Comparison of ENCODE assay signal across 9 mouse cellular contexts in the genomic region with DNA sequence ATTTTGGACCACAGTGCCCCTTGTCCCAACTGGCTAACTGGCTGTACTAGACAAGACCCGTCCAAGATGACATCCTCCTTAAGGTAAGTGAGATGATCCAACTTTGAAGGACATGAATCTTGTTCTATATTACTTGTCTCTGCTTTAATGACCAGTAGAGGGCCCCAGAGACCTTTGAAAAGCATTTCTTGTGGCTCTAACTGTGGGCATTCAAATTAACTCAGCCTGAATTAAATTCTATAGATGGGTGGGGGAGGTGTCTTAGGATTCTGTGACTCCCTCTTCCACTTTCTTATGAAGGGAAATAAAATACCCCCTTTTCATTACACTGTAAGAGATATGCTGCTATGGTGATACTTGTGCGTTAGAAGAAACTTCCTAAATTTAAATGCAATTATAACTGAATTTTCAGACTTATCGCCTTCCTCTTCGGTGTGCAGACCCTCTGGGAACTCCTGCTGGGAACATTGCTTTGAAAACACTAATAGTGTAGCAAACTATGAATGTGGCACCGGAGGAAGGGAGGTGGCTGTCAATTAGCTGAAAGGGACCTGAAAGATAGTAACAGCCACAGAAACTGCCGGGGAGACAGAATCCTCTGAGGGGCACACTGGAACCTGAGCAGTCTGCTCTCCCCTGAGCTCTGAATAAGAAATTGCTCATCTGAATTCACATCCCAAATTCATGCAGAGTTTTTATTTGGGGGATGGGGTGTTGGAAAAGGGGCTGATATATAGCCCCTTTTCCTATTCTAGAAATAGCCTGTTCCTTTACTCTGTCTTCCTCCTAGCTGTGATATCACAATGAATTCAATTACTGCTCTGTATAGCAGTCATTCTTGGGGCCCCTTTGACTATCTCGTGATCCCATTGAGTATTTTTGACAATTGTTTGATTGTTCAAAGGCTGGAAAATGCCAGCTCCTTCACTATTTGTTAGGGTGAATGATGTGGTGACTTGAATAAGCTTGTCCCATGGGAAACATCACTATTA.
DNase-seq lines count a peak whose midpoint lies in the region; ATAC-seq and TF ChIP-seq lines count a peak whose summit lies in the region.
"Had no signal": no experiment of that assay in that cellular context is flagged by ENCODE, and none has a peak within 500 bp of the region (broad histone marks: within the 10 kb centered on the region; RNA-seq: fewer than 3 reads in every experiment).

No protein-coding gene starts in this region.

- 43% methylated on average over 7 of the region's 7 CpGs for WGBS in kidney, postnatal 0 days

- no peak for ATAC-seq in kidney, postnatal 0 days (replicated peaks; ENCODE audit: low FRiP score, low read depth)
- peak; percentile 73 for ATAC-seq in megakaryocyte-erythroid progenitor cell, adult 5-6 weeks (replicated peaks; ENCODE audit: low FRiP score, low TSS enrichment, poor library complexity, severe bottlenecking)

- H3K4me2 ChIP-seq in kidney, postnatal 0 days (ENCODE audit: low read length): no peak overlapping the region

- H3K27me3 ChIP-seq in kidney, postnatal 0 days (ENCODE audit: insufficient read depth, low read length): no peaks in the 10 kb centered on the region
- no peaks in the 10 kb centered on the region for H3K27me3 ChIP-seq in splenic B cell, adult 2 months (ENCODE audit: control insufficient read depth, insufficient read depth, low read length, poor library complexity, severe bottlenecking)

- no peaks in the 10 kb centered on the region for H3K36me3 ChIP-seq in kidney, postnatal 0 days (ENCODE audit: insufficient read depth, low read length)
- no peaks in the 10 kb centered on the region for H3K36me3 ChIP-seq in splenic B cell, adult 2 months (ENCODE audit: control insufficient read depth, insufficient read depth, low read length, poor library complexity, severe bottlenecking)

- H3K4me3 ChIP-seq in kidney, postnatal 0 days (replicated peaks; ENCODE audit: low read depth, low read length): no peak overlapping the region
- H3K4me3 ChIP-seq: myocyte had no signal

- TF ChIP-seq CTCF in kidney, postnatal 0 days (IDR thresholded peaks at IDR 0.05; ENCODE audit: low read depth): peak; percentile 84

- no peaks in the 10 kb centered on the region for H3K4me1 ChIP-seq in kidney, postnatal 0 days (replicated peaks; ENCODE audit: insufficient read depth, low read length)

- peak; percentile 7 to 10 for DNase-seq in cerebellum, adult 18-20 months
- no peak for DNase-seq in cerebellum, adult 11-12 months
- peak; percentile 34 for DNase-seq in right cerebral cortex, adult 18-20 months
- no peak for DNase-seq in right cerebral cortex, postnatal 25 days
- DNase-seq in embryo, embryonic 9.5 days (ENCODE audit: extremely low spot score): peak; percentile 71
- peak; percentile 84 for DNase-seq in kidney, postnatal 0 days (ENCODE audit: low spot score)
- peak; percentile 59 for DNase-seq in splenic B cell, adult 2 months (ENCODE audit: low read depth, low spot score)

- H3K9ac ChIP-seq in kidney, postnatal 0 days (ENCODE audit: low read depth, low read length): no peak overlapping the region

- no peak overlapping the region for H3K27ac ChIP-seq in kidney, postnatal 0 days

- H3K9me3 ChIP-seq in kidney, postnatal 0 days (replicated peaks; ENCODE audit: low read length): no peaks in the 10 kb centered on the region

Comparison
In these comparisons a context has a peak if more than half of its experiments do, and no peak if none do; other contexts are left out.
1. DNase-seq: peak in cerebellum, adult 18-20 months (2 of 2), right cerebral cortex, adult 18-20 months (single experiment), embryo, embryonic 9.5 days (single experiment), kidney, postnatal 0 days (single experiment) and splenic B cell, adult 2 months (single experiment); none in cerebellum, adult 11-12 months (single experiment) and right cerebral cortex, postnatal 25 days (single experiment).